In genomic region chr6:86830738-86831500, GRCm38 (mm10) we compare ENCODE assay signal across 12 mouse cellular contexts. TPM values are rescaled to one million over a fixed set of nuclear protein-coding genes. Genes with fewer than 3 reads are reported as not detected.
DNase-seq lines count a peak whose midpoint lies in the region; ATAC-seq lines count a peak whose summit lies in the region.
"Had no signal": no experiment of that assay in that cellular context is flagged by ENCODE, and none has a peak within 500 bp of the region (broad histone marks: within the 10 kb centered on the region; RNA-seq: fewer than 3 reads in every experiment).

No protein-coding gene starts in this region.

- H3K4me3 ChIP-seq in neural tube, embryonic 13.5 days = no peak overlapping the region
- H3K4me3 ChIP-seq in neural tube, embryonic 15.5 days (replicated peaks) = no peak overlapping the region
- H3K4me3 ChIP-seq in heart, embryonic 16.5 days (ENCODE audit: low read length) = no peak overlapping the region
- H3K4me3 ChIP-seq in limb, embryonic 15.5 days = no peak overlapping the region
- H3K4me3 ChIP-seq in hindbrain, embryonic 13.5 days = no peak overlapping the region
- H3K4me3 ChIP-seq: midbrain, embryonic 12.5 days had no signal

- H3K27ac ChIP-seq in neural tube, embryonic 13.5 days (replicated peaks) = 0 out of 2 replicates have a peak overlapping the region, but pooled peaks have one; percentile 2
- H3K27ac ChIP-seq in neural tube, embryonic 15.5 days (replicated peaks) = no peak overlapping the region
- H3K27ac ChIP-seq in heart, embryonic 16.5 days (ENCODE audit: low read length) = peak overlapping the region; percentile 85
- peak overlapping the region; percentile 59 for H3K27ac ChIP-seq in limb, embryonic 15.5 days
- no peak overlapping the region for H3K27ac ChIP-seq in hindbrain, embryonic 13.5 days
- H3K27ac ChIP-seq: midbrain, embryonic 12.5 days had no signal

- no peak overlapping the region for H3K4me2 ChIP-seq in neural tube, embryonic 13.5 days
- H3K4me2 ChIP-seq in neural tube, embryonic 15.5 days = no peak overlapping the region
- H3K4me2 ChIP-seq in heart, embryonic 16.5 days (ENCODE audit: low read depth, low read length) = peak overlapping the region; percentile 15; the same call in 1 of the 2 replicates
- 0 out of 2 replicates have a peak overlapping the region, but pooled peaks have one; percentile 2 for H3K4me2 ChIP-seq in limb, embryonic 15.5 days
- H3K4me2 ChIP-seq in hindbrain, embryonic 13.5 days = no peak overlapping the region
- H3K4me2 ChIP-seq: midbrain, embryonic 12.5 days had no signal

- H3K4me1 ChIP-seq in neural tube, embryonic 13.5 days (replicated peaks) = no peaks in the 10 kb centered on the region
- no peaks in the 10 kb centered on the region for H3K4me1 ChIP-seq in neural tube, embryonic 15.5 days
- peaks cover 24% of the 10 kb centered on the region for H3K4me1 ChIP-seq in heart, embryonic 16.5 days (ENCODE audit: control insufficient read depth, insufficient read depth, low read length)
- H3K4me1 ChIP-seq in limb, embryonic 15.5 days = peaks cover 5% of the 10 kb centered on the region
- no peaks in the 10 kb centered on the region for H3K4me1 ChIP-seq in hindbrain, embryonic 13.5 days (replicated peaks)
- H3K4me1 ChIP-seq: midbrain, embryonic 12.5 days had no signal

- no peak for ATAC-seq in neural tube, embryonic 13.5 days (ENCODE audit: low read depth)
- no peak for ATAC-seq in neural tube, embryonic 15.5 days (ENCODE audit: low FRiP score)
- ATAC-seq in heart, embryonic 16.5 days (replicated peaks; ENCODE audit: extremely low read depth, insufficient read depth, low FRiP score) = peak; percentile 53
- ATAC-seq in limb, embryonic 15.5 days (ENCODE audit: insufficient number of reproducible peaks, low FRiP score, low TSS enrichment, low read depth) = peak; percentile 76
- no peak for ATAC-seq in hindbrain, embryonic 13.5 days (ENCODE audit: low FRiP score)

- H3K27me3 ChIP-seq in neural tube, embryonic 13.5 days = no peaks in the 10 kb centered on the region
- H3K27me3 ChIP-seq in neural tube, embryonic 15.5 days (replicated peaks) = no peaks in the 10 kb centered on the region
- no peaks in the 10 kb centered on the region for H3K27me3 ChIP-seq in heart, embryonic 16.5 days (ENCODE audit: control insufficient read depth, insufficient read depth, low read length)
- H3K27me3 ChIP-seq in limb, embryonic 15.5 days = no peaks in the 10 kb centered on the region
- no peaks in the 10 kb centered on the region for H3K27me3 ChIP-seq in hindbrain, embryonic 13.5 days

- no peaks in the 10 kb centered on the region for H3K36me3 ChIP-seq in neural tube, embryonic 13.5 days
- H3K36me3 ChIP-seq in neural tube, embryonic 15.5 days = no peaks in the 10 kb centered on the region
- H3K36me3 ChIP-seq in heart, embryonic 16.5 days (ENCODE audit: control insufficient read depth, insufficient read depth) = no peaks in the 10 kb centered on the region
- H3K36me3 ChIP-seq in limb, embryonic 15.5 days = no peaks in the 10 kb centered on the region
- no peaks in the 10 kb centered on the region for H3K36me3 ChIP-seq in hindbrain, embryonic 13.5 days
- H3K36me3 ChIP-seq: midbrain, embryonic 12.5 days had no signal

- intact Hi-C loops in left cerebral cortex, postnatal 10 days (cut with DNase I) = no loop called here

- H3K9me3 ChIP-seq in neural tube, embryonic 13.5 days = no peaks in the 10 kb centered on the region
- H3K9me3 ChIP-seq in neural tube, embryonic 15.5 days (replicated peaks) = no peaks in the 10 kb centered on the region
- H3K9me3 ChIP-seq in heart, embryonic 16.5 days (replicated peaks; ENCODE audit: control insufficient read depth, low read length) = no peaks in the 10 kb centered on the region
- H3K9me3 ChIP-seq in limb, embryonic 15.5 days = no peaks in the 10 kb centered on the region
- no peaks in the 10 kb centered on the region for H3K9me3 ChIP-seq in hindbrain, embryonic 13.5 days
- H3K9me3 ChIP-seq: midbrain, embryonic 12.5 days had no signal

- WGBS in neural tube, embryonic 13.5 days = 79% methylated on average over 10 of the region's 10 CpGs
- 82% methylated on average over 10 of the region's 10 CpGs for WGBS in neural tube, embryonic 15.5 days
- 34% methylated on average over 10 of the region's 10 CpGs for WGBS in heart, embryonic 16.5 days
- 55% methylated on average over 10 of the region's 10 CpGs for WGBS in limb, embryonic 15.5 days
- whole genome bisulfite sequencing in hindbrain, embryonic 13.5 days = 83% methylated on average over 10 of the region's 10 CpGs

- H3K9ac ChIP-seq in neural tube, embryonic 13.5 days = no peak overlapping the region
- no peak overlapping the region for H3K9ac ChIP-seq in neural tube, embryonic 15.5 days (replicated peaks)
- no peak overlapping the region for H3K9ac ChIP-seq in heart, embryonic 16.5 days (ENCODE audit: low read length)
- H3K9ac ChIP-seq in limb, embryonic 15.5 days = no peak overlapping the region
- H3K9ac ChIP-seq in hindbrain, embryonic 13.5 days = no peak overlapping the region
- H3K9ac ChIP-seq: midbrain, embryonic 12.5 days had no signal

- DNase-seq in cerebellum, adult 11-12 months = no peak
- no peak for DNase-seq in natural killer cell, adult 2 months (ENCODE audit: low spot score in 2 of 2)
- DNase-seq in left cerebral cortex, postnatal 10 days (ENCODE audit: extremely low spot score in 1 of 2, low spot score in 2 of 2) = no peak
- DNase-seq: adrenal gland, postnatal 25 days; layer of hippocampus, adult 9-11 months; right cerebral cortex, adult 18-20 months had no signal

RNA-seq across cellular contexts. Expression of gene Aak1, which starts 18.4 kb away (rescaled TPM):
- 37.3 and 42.7 TPM in 2 replicates for polyA plus RNA-seq in neural tube, embryonic 13.5 days (2015; fragmentation: Nextera tagmentation; extraction: Ambion mirVana)
- polyA plus RNA-seq in neural tube, embryonic 15.5 days (2015; fragmentation: Nextera tagmentation; extraction: Ambion mirVana) = 40.2 and 43.4 TPM in 2 replicates
- 17.8 and 21.8 TPM in 2 replicates for polyA plus RNA-seq in heart, embryonic 16.5 days (2015; fragmentation: Nextera tagmentation; extraction: Ambion mirVana)
- polyA plus RNA-seq in limb, embryonic 15.5 days (2015; fragmentation: Nextera tagmentation; extraction: Ambion mirVana) = 15.3 and 16.7 TPM in 2 replicates
- 34.5 and 36.5 TPM in 2 replicates for polyA plus RNA-seq in hindbrain, embryonic 13.5 days (2015; fragmentation: Nextera tagmentation; extraction: Ambion mirVana)
- total RNA-seq in left cerebral cortex, postnatal 10 days (2021) = 100 to 1,000 TPM; 263 to 271 TPM

RNA-seq across cellular contexts. Expression of gene Anxa4, which starts 37.5 kb away (rescaled TPM):
- 5.2 and 6.8 TPM in 2 replicates for polyA plus RNA-seq in neural tube, embryonic 13.5 days (2015; fragmentation: Nextera tagmentation; extraction: Ambion mirVana)
- polyA plus RNA-seq in neural tube, embryonic 15.5 days (2015; fragmentation: Nextera tagmentation; extraction: Ambion mirVana) = 4.2 and 21.7 TPM in 2 replicates
- 32.7 and 35.0 TPM in 2 replicates for polyA plus RNA-seq in heart, embryonic 16.5 days (2015; fragmentation: Nextera tagmentation; extraction: Ambion mirVana)
- 61.9 and 66.6 TPM in 2 replicates for polyA plus RNA-seq in limb, embryonic 15.5 days (2015; fragmentation: Nextera tagmentation; extraction: Ambion mirVana)
- polyA plus RNA-seq in hindbrain, embryonic 13.5 days (2015; fragmentation: Nextera tagmentation; extraction: Ambion mirVana) = 5.3 and 6.2 TPM in 2 replicates
- total RNA-seq in left cerebral cortex, postnatal 10 days (2021) = 1 to 10 TPM; 3.1 to 3.8 TPM

Comparison
In these comparisons a context has a peak if more than half of its experiments do, and no peak if none do; other contexts are left out.
1. H3K27ac ChIP-seq: peak in neural tube, embryonic 13.5 days (single experiment), heart, embryonic 16.5 days (single experiment) and limb, embryonic 15.5 days (single experiment); none in neural tube, embryonic 15.5 days (single experiment) and hindbrain, embryonic 13.5 days (single experiment).
2. ATAC-seq: peak in heart, embryonic 16.5 days (single experiment) and limb, embryonic 15.5 days (single experiment); none in neural tube, embryonic 13.5 days (single experiment), neural tube, embryonic 15.5 days (single experiment) and hindbrain, embryonic 13.5 days (single experiment).
3. H3K4me2 ChIP-seq: peak in heart, embryonic 16.5 days (single experiment) and limb, embryonic 15.5 days (single experiment); none in neural tube, embryonic 13.5 days (single experiment), neural tube, embryonic 15.5 days (single experiment) and hindbrain, embryonic 13.5 days (single experiment).